Mouse (Mus musculus): ENCODE measurements around the gene Iqcf1.

GRCm38 (mm10) chr9:106482578-106483115 lies 17.1 kb upstream of the Iqcf1 start:
- TF ChIP-seq MAFK (IDR thresholded peaks at IDR 0.05; ENCODE audit: insufficient read depth, low read depth, low read length) (no peak), ZC3H11A (IDR thresholded peaks at IDR 0.05; ENCODE audit: borderline replicate concordance, low read depth, low read length) (no peak)
